ENCODE assay signal across 15 mouse cellular contexts in genomic region chr12:16270876-16271275, GRCm38 (mm10).
DNase-seq lines count a peak whose midpoint lies in the region; ATAC-seq and TF ChIP-seq lines count a peak whose summit lies in the region.
"Had no signal": no experiment of that assay in that cellular context is flagged by ENCODE, and none has a peak within 500 bp of the region (broad histone marks: within the 10 kb centered on the region; RNA-seq: fewer than 3 reads in every experiment).

No protein-coding gene starts in this region.

- no peaks in the 10 kb centered on the region for H3K4me1 ChIP-seq in midbrain, postnatal 0 days (ENCODE audit: insufficient read depth, low read length)
- no peaks in the 10 kb centered on the region for H3K4me1 ChIP-seq in midbrain, embryonic 15.5 days
- no peaks in the 10 kb centered on the region for H3K4me1 ChIP-seq in embryonic facial prominence, embryonic 10.5 days
- H3K4me1 ChIP-seq: forebrain, embryonic 10.5 days; hindbrain, embryonic 15.5 days; lung, embryonic 15.5 days had no signal

- TF ChIP-seq CTCF in midbrain, postnatal 0 days (IDR thresholded peaks at IDR 0.05) = no peak

- 82% methylated on average over 7 of the region's 7 CpGs for WGBS in midbrain, postnatal 0 days
- 81% methylated on average over 7 of the region's 7 CpGs for WGBS in midbrain, embryonic 15.5 days
- WGBS in embryonic facial prominence, embryonic 10.5 days = 85% methylated on average over 7 of the region's 7 CpGs

- intact Hi-C loops in heart, postnatal 25 days (cut with DNase I) = no loop called here

- H3K27ac ChIP-seq in midbrain, postnatal 0 days (ENCODE audit: low read depth, low read length) = no peak overlapping the region
- no peak overlapping the region for H3K27ac ChIP-seq in midbrain, embryonic 15.5 days
- no peak overlapping the region for H3K27ac ChIP-seq in embryonic facial prominence, embryonic 10.5 days (replicated peaks)
- H3K27ac ChIP-seq: forebrain, embryonic 10.5 days; hindbrain, embryonic 15.5 days; kidney, postnatal 0 days; lung, embryonic 15.5 days; stomach, postnatal 0 days had no signal

- H3K9me3 ChIP-seq in midbrain, postnatal 0 days (ENCODE audit: low read length) = no peaks in the 10 kb centered on the region
- H3K9me3 ChIP-seq in midbrain, embryonic 15.5 days = no peaks in the 10 kb centered on the region
- no peaks in the 10 kb centered on the region for H3K9me3 ChIP-seq in embryonic facial prominence, embryonic 10.5 days
- H3K9me3 ChIP-seq: forebrain, embryonic 10.5 days; hindbrain, embryonic 15.5 days; lung, embryonic 15.5 days had no signal

- H3K4me2 ChIP-seq in midbrain, postnatal 0 days (ENCODE audit: low read depth, low read length, poor library complexity, severe bottlenecking) = no peak overlapping the region
- H3K4me2 ChIP-seq in midbrain, embryonic 15.5 days = no peak overlapping the region
- H3K4me2 ChIP-seq: hindbrain, embryonic 15.5 days; lung, embryonic 15.5 days had no signal

- H3K36me3 ChIP-seq in midbrain, postnatal 0 days (ENCODE audit: insufficient read depth, low read length) = no peaks in the 10 kb centered on the region
- no peaks in the 10 kb centered on the region for H3K36me3 ChIP-seq in midbrain, embryonic 15.5 days (replicated peaks)
- H3K36me3 ChIP-seq in embryonic facial prominence, embryonic 10.5 days (replicated peaks) = no peaks in the 10 kb centered on the region
- H3K36me3 ChIP-seq: forebrain, embryonic 10.5 days; hindbrain, embryonic 15.5 days; lung, embryonic 15.5 days had no signal

- H3K4me3 ChIP-seq in midbrain, postnatal 0 days (ENCODE audit: low read depth, low read length) = no peak overlapping the region
- no peak overlapping the region for H3K4me3 ChIP-seq in midbrain, embryonic 15.5 days
- H3K4me3 ChIP-seq in embryonic facial prominence, embryonic 10.5 days = no peak overlapping the region
- H3K4me3 ChIP-seq: forebrain, embryonic 10.5 days; hindbrain, embryonic 15.5 days; lung, embryonic 15.5 days; myocyte had no signal

- DNase-seq in adrenal gland, adult 2 months = peak; percentile 16
- no peak for DNase-seq in adrenal gland, adult 8-10 months
- DNase-seq in midbrain, postnatal 0 days (ENCODE audit: low spot score) = peak; percentile 9
- peak; percentile 7 for DNase-seq in heart, postnatal 25 days (ENCODE audit: low spot score)
- no peak for DNase-seq in ovary, postnatal 14 days (ENCODE audit: low spot score)
- DNase-seq in embryonic facial prominence, embryonic 10.5 days (ENCODE audit: low spot score) = no peak
- DNase-seq: cerebellum, adult 9-10 months had no signal

- no peak overlapping the region for H3K9ac ChIP-seq in midbrain, postnatal 0 days (replicated peaks; ENCODE audit: low read length, poor library complexity, severe bottlenecking)
- H3K9ac ChIP-seq in midbrain, embryonic 15.5 days = no peak overlapping the region
- H3K9ac ChIP-seq: hindbrain, embryonic 15.5 days; lung, embryonic 15.5 days had no signal

- no peak for ATAC-seq in midbrain, postnatal 0 days (ENCODE audit: low FRiP score)
- ATAC-seq in midbrain, embryonic 15.5 days (replicated peaks) = no peak
- no peak for ATAC-seq in megakaryocyte, adult 5-6 weeks (ENCODE audit: poor library complexity, severe bottlenecking)

- no peaks in the 10 kb centered on the region for H3K27me3 ChIP-seq in midbrain, postnatal 0 days (ENCODE audit: insufficient read depth, low read length)
- no peaks in the 10 kb centered on the region for H3K27me3 ChIP-seq in midbrain, embryonic 15.5 days (replicated peaks)
- no peaks in the 10 kb centered on the region for H3K27me3 ChIP-seq in embryonic facial prominence, embryonic 10.5 days (replicated peaks; ENCODE audit: low read depth, poor library complexity, severe bottlenecking)
- H3K27me3 ChIP-seq: hindbrain, embryonic 15.5 days; lung, embryonic 15.5 days had no signal

Comparison
In these comparisons a context has a peak if more than half of its experiments do, and no peak if none do; other contexts are left out.
1. DNase-seq: peak in adrenal gland, adult 2 months (single experiment), midbrain, postnatal 0 days (single experiment) and heart, postnatal 25 days (single experiment); none in adrenal gland, adult 8-10 months (single experiment), ovary, postnatal 14 days (single experiment) and embryonic facial prominence, embryonic 10.5 days (single experiment).